ENCODE assay signal across 8 mouse cellular contexts in the genomic region with DNA sequence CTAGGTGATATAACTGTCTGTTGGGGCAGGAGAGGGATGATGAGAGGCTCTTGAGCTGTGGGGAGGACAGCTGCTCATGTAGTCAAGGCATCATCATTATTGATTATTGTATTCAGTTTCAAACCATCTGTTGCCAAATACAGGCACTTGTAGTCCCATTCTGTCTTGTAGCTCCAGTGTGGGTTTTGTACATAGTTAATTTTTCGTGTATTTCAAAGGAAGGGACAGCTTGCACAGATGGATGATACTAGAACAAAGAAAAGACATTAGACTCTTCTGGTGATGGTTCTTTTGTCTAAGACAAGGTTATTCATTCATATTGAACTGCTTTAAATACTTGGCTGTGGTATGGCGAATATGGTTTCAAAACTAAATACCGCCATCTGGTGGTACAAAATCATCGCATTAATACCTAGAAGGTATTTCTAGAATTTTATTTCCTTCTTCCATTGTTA.
DNase-seq lines count a peak whose midpoint lies in the region; ATAC-seq lines count a peak whose summit lies in the region.

No protein-coding gene starts in this region.

- H3K36me3 ChIP-seq in embryonic facial prominence, embryonic 11.5 days (replicated peaks; ENCODE audit: control insufficient read depth, insufficient read depth, low read depth, low read length): no peaks in the 10 kb centered on the region
- no peaks in the 10 kb centered on the region for H3K36me3 ChIP-seq in embryonic facial prominence, embryonic 10.5 days (replicated peaks)
- no peaks in the 10 kb centered on the region for H3K36me3 ChIP-seq in midbrain, embryonic 11.5 days (ENCODE audit: control insufficient read depth, insufficient read depth, low read length)
- H3K36me3 ChIP-seq in midbrain, embryonic 10.5 days: no peaks in the 10 kb centered on the region
- H3K36me3 ChIP-seq in hindbrain, embryonic 12.5 days: no peaks in the 10 kb centered on the region

- H3K27ac ChIP-seq in embryonic facial prominence, embryonic 11.5 days (replicated peaks; ENCODE audit: low read depth, low read length): no peak overlapping the region
- no peak overlapping the region for H3K27ac ChIP-seq in embryonic facial prominence, embryonic 10.5 days (replicated peaks)
- H3K27ac ChIP-seq in midbrain, embryonic 11.5 days (ENCODE audit: low read depth, low read length): no peak overlapping the region
- H3K27ac ChIP-seq in midbrain, embryonic 10.5 days (replicated peaks): no peak overlapping the region
- H3K27ac ChIP-seq in hindbrain, embryonic 12.5 days: no peak overlapping the region

- peak; percentile 52; the same call in 1 of the 2 replicates for ATAC-seq in embryonic facial prominence, embryonic 11.5 days (replicated peaks; ENCODE audit: insufficient number of reproducible peaks, low FRiP score, low TSS enrichment, low read depth)
- peak; percentile 78 for ATAC-seq in midbrain, embryonic 11.5 days (ENCODE audit: low FRiP score)
- ATAC-seq in hindbrain, embryonic 12.5 days (ENCODE audit: low FRiP score): peak; percentile 64; the same call in 1 of the 2 replicates
- no peak for ATAC-seq in erythroid progenitor cell, adult 5-6 weeks (replicated peaks; ENCODE audit: low FRiP score, poor library complexity, severe bottlenecking)

- DNase-seq in embryonic facial prominence, embryonic 11.5 days (ENCODE audit: low spot score): peak; percentile 71
- no peak for DNase-seq in embryonic facial prominence, embryonic 10.5 days (ENCODE audit: low spot score)
- DNase-seq in midbrain, embryonic 11.5 days (ENCODE audit: low spot score, missing footprints): peak; percentile 91
- DNase-seq in midbrain, embryonic 10.5 days (ENCODE audit: low spot score): no peak
- peak; percentile 62 for DNase-seq in lung, postnatal 36 days
- DNase-seq in spleen, postnatal 4 days (ENCODE audit: low spot score in 2 of 2): no peak

- H3K9ac ChIP-seq in embryonic facial prominence, embryonic 11.5 days (replicated peaks; ENCODE audit: low read length): no peak overlapping the region
- no peak overlapping the region for H3K9ac ChIP-seq in midbrain, embryonic 11.5 days (ENCODE audit: low read length)
- H3K9ac ChIP-seq in hindbrain, embryonic 12.5 days: no peak overlapping the region

- H3K9me3 ChIP-seq in embryonic facial prominence, embryonic 11.5 days (replicated peaks; ENCODE audit: control insufficient read depth, low read length): no peaks in the 10 kb centered on the region
- no peaks in the 10 kb centered on the region for H3K9me3 ChIP-seq in embryonic facial prominence, embryonic 10.5 days
- no peaks in the 10 kb centered on the region for H3K9me3 ChIP-seq in midbrain, embryonic 11.5 days (ENCODE audit: control insufficient read depth, low read length)
- H3K9me3 ChIP-seq in midbrain, embryonic 10.5 days (replicated peaks): no peaks in the 10 kb centered on the region
- no peaks in the 10 kb centered on the region for H3K9me3 ChIP-seq in hindbrain, embryonic 12.5 days (replicated peaks)

- H3K4me1 ChIP-seq in embryonic facial prominence, embryonic 11.5 days (ENCODE audit: control insufficient read depth, insufficient read depth, low read length): no peaks in the 10 kb centered on the region
- H3K4me1 ChIP-seq in embryonic facial prominence, embryonic 10.5 days: no peaks in the 10 kb centered on the region
- H3K4me1 ChIP-seq in midbrain, embryonic 11.5 days (ENCODE audit: control insufficient read depth, insufficient read depth, low read length): no peaks in the 10 kb centered on the region
- H3K4me1 ChIP-seq in midbrain, embryonic 10.5 days: no peaks in the 10 kb centered on the region
- no peaks in the 10 kb centered on the region for H3K4me1 ChIP-seq in hindbrain, embryonic 12.5 days

- no peaks in the 10 kb centered on the region for H3K27me3 ChIP-seq in embryonic facial prominence, embryonic 11.5 days (ENCODE audit: control insufficient read depth, insufficient read depth, low read length)
- H3K27me3 ChIP-seq in embryonic facial prominence, embryonic 10.5 days (replicated peaks; ENCODE audit: low read depth, poor library complexity, severe bottlenecking): no peaks in the 10 kb centered on the region
- H3K27me3 ChIP-seq in midbrain, embryonic 11.5 days (ENCODE audit: control insufficient read depth, insufficient read depth, low read length): no peaks in the 10 kb centered on the region
- H3K27me3 ChIP-seq in midbrain, embryonic 10.5 days (ENCODE audit: low read depth, poor library complexity, severe bottlenecking): no peaks in the 10 kb centered on the region
- no peaks in the 10 kb centered on the region for H3K27me3 ChIP-seq in hindbrain, embryonic 12.5 days

- H3K4me2 ChIP-seq in embryonic facial prominence, embryonic 11.5 days (ENCODE audit: low read depth, low read length): no peak overlapping the region
- no peak overlapping the region for H3K4me2 ChIP-seq in midbrain, embryonic 11.5 days
- H3K4me2 ChIP-seq in hindbrain, embryonic 12.5 days (replicated peaks): no peak overlapping the region

- 45% methylated on average over 4 of the region's 4 CpGs for WGBS in embryonic facial prominence, embryonic 11.5 days
- 47% methylated on average over 4 of the region's 4 CpGs for WGBS in embryonic facial prominence, embryonic 10.5 days
- 39% methylated on average over 4 of the region's 4 CpGs for WGBS in midbrain, embryonic 11.5 days
- 47% methylated on average over 4 of the region's 4 CpGs for WGBS in midbrain, embryonic 10.5 days
- 29% methylated on average over 4 of the region's 4 CpGs for WGBS in hindbrain, embryonic 12.5 days

- no peak overlapping the region for H3K4me3 ChIP-seq in embryonic facial prominence, embryonic 11.5 days (ENCODE audit: low read depth, low read length)
- H3K4me3 ChIP-seq in embryonic facial prominence, embryonic 10.5 days: no peak overlapping the region
- no peak overlapping the region for H3K4me3 ChIP-seq in midbrain, embryonic 11.5 days (ENCODE audit: low read depth, low read length)
- no peak overlapping the region for H3K4me3 ChIP-seq in midbrain, embryonic 10.5 days
- no peak overlapping the region for H3K4me3 ChIP-seq in hindbrain, embryonic 12.5 days

Comparison
In these comparisons a context has a peak if more than half of its experiments do, and no peak if none do; other contexts are left out.
1. DNase-seq: peak in embryonic facial prominence, embryonic 11.5 days (single experiment), midbrain, embryonic 11.5 days (single experiment) and lung, postnatal 36 days (single experiment); none in embryonic facial prominence, embryonic 10.5 days (single experiment), midbrain, embryonic 10.5 days (single experiment) and spleen, postnatal 4 days (0 of 2).